Comparison of ENCODE assay signal across 23 mouse cellular contexts in the genomic region with DNA sequence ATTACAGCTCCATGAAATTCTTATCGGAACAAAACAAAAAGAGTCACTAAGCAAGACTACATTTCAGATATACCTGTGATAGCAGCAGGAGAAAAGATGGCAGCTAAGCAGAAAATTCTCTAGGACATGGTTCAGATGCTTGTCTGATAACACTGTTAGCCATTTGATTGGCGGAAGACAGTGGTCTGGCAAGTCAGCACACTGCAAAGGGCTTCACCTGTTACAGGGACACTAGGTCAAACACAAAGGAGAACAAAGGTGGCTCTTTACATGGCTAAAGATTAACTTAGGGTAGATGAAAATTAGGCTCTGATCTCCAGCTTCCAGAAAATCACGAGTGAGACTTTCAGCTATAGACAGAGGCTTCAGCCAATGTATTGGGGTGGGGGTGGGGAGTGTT. TPM values are rescaled to one million over a fixed set of nuclear protein-coding genes. Genes with fewer than 3 reads are reported as not detected.
DNase-seq lines count a peak whose midpoint lies in the region; ATAC-seq and TF ChIP-seq lines count a peak whose summit lies in the region.
"Had no signal": no experiment of that assay in that cellular context is flagged by ENCODE, and none has a peak within 500 bp of the region (broad histone marks: within the 10 kb centered on the region; RNA-seq: fewer than 3 reads in every experiment).

A gene (minus strand): TSS at position 170 of the 400 bp plus-strand sequence.

- DNase-seq in stomach, postnatal 0 days (ENCODE audit: low spot score), result no peak
- no peak for DNase-seq in kidney, postnatal 0 days (ENCODE audit: low spot score)
- peak; percentile 75 for DNase-seq in yolk sac, embryonic 10.5 days (ENCODE audit: low spot score)
- DNase-seq in B cell, adult 2 months, result no peak
- DNase-seq in neural tube, embryonic 10.5 days (ENCODE audit: extremely low spot score, low spot score), result no peak
- DNase-seq in cerebellum, adult 8-10 months, result no peak
- DNase-seq: adrenal gland, postnatal 25 days; cerebellum, adult 11 months; cerebellum, postnatal 25 days; embryo, embryonic 11 days; heart, postnatal 14 days; lung, adult 2 months; lung, postnatal 36 days; right cerebral cortex, adult 18-20 months; thymus, postnatal 4 days had no signal

- no peak within 1 kb of the TSS for H3K4me3 ChIP-seq in stomach, embryonic 15.5 days (replicated peaks)
- no peak within 1 kb of the TSS for H3K4me3 ChIP-seq in stomach, postnatal 0 days (ENCODE audit: low read depth, low read length)
- no peak within 1 kb of the TSS for H3K4me3 ChIP-seq in kidney, postnatal 0 days (replicated peaks; ENCODE audit: low read depth, low read length)
- H3K4me3 ChIP-seq in liver, embryonic 12.5 days, result peak within 1 kb of the TSS; percentile 11; the same call in 1 of the 2 replicates
- H3K4me3 ChIP-seq: heart, embryonic 12.5 days; hindbrain, embryonic 13.5 days; limb, embryonic 10.5 days had no signal

- TF ChIP-seq CTCF in stomach, postnatal 0 days (IDR thresholded peaks at IDR 0.05; ENCODE audit: low read depth), result no peak
- no peak for TF ChIP-seq CTCF in kidney, postnatal 0 days (IDR thresholded peaks at IDR 0.05; ENCODE audit: low read depth)

- ATAC-seq in stomach, embryonic 15.5 days (ENCODE audit: insufficient read depth, low FRiP score, low read depth), result peak; percentile 60; the same call in 1 of the 2 replicates
- no peak for ATAC-seq in stomach, postnatal 0 days (ENCODE audit: low FRiP score, low TSS enrichment)
- peak; percentile 66; the same call in 1 of the 2 replicates for ATAC-seq in kidney, postnatal 0 days (replicated peaks; ENCODE audit: low FRiP score, low read depth)
- peak; percentile 80 for ATAC-seq in liver, embryonic 12.5 days
- ATAC-seq: inflammation-experienced regulatory T-cells, adult 6 months; midbrain, embryonic 16.5 days; Patski had no signal

- no peaks in the 10 kb centered on the region for H3K9me3 ChIP-seq in stomach, embryonic 15.5 days
- H3K9me3 ChIP-seq in stomach, postnatal 0 days (ENCODE audit: control insufficient read depth, low read length), result no peaks in the 10 kb centered on the region
- no peaks in the 10 kb centered on the region for H3K9me3 ChIP-seq in kidney, postnatal 0 days (replicated peaks; ENCODE audit: low read length)
- H3K9me3 ChIP-seq in liver, embryonic 12.5 days (replicated peaks), result no peaks in the 10 kb centered on the region
- H3K9me3 ChIP-seq: heart, embryonic 12.5 days; hindbrain, embryonic 13.5 days; limb, embryonic 10.5 days had no signal

- H3K27me3 ChIP-seq in stomach, embryonic 15.5 days (replicated peaks), result no peaks in the 10 kb centered on the region
- no peaks in the 10 kb centered on the region for H3K27me3 ChIP-seq in stomach, postnatal 0 days (ENCODE audit: control insufficient read depth, insufficient read depth, low read length)
- no peaks in the 10 kb centered on the region for H3K27me3 ChIP-seq in kidney, postnatal 0 days (ENCODE audit: insufficient read depth, low read length)
- no peaks in the 10 kb centered on the region for H3K27me3 ChIP-seq in liver, embryonic 12.5 days (replicated peaks)
- H3K27me3 ChIP-seq: heart, embryonic 12.5 days; hindbrain, embryonic 13.5 days had no signal

- no peak for TF ChIP-seq EP300 in stomach, postnatal 0 days (optimal IDR thresholded peaks at IDR 0.05)

- H3K36me3 ChIP-seq in stomach, embryonic 15.5 days, result no peaks in the 10 kb centered on the region
- no peaks in the 10 kb centered on the region for H3K36me3 ChIP-seq in stomach, postnatal 0 days (ENCODE audit: control insufficient read depth, insufficient read depth, low read length)
- H3K36me3 ChIP-seq in kidney, postnatal 0 days (ENCODE audit: insufficient read depth, low read length), result no peaks in the 10 kb centered on the region
- H3K36me3 ChIP-seq in liver, embryonic 12.5 days, result no peaks in the 10 kb centered on the region
- H3K36me3 ChIP-seq: heart, embryonic 12.5 days; hindbrain, embryonic 13.5 days; limb, embryonic 10.5 days had no signal

- H3K4me1 ChIP-seq in stomach, embryonic 15.5 days, result no peaks in the 10 kb centered on the region
- H3K4me1 ChIP-seq in stomach, postnatal 0 days (replicated peaks; ENCODE audit: control insufficient read depth, insufficient read depth), result no peaks in the 10 kb centered on the region
- H3K4me1 ChIP-seq in kidney, postnatal 0 days (replicated peaks; ENCODE audit: insufficient read depth, low read length), result no peaks in the 10 kb centered on the region
- no peaks in the 10 kb centered on the region for H3K4me1 ChIP-seq in liver, embryonic 12.5 days
- H3K4me1 ChIP-seq: heart, embryonic 12.5 days; hindbrain, embryonic 13.5 days; limb, embryonic 10.5 days had no signal

- H3K27ac ChIP-seq in stomach, embryonic 15.5 days, result no peak within 1 kb of the TSS
- H3K27ac ChIP-seq in stomach, postnatal 0 days (replicated peaks), result no peak within 1 kb of the TSS
- H3K27ac ChIP-seq in kidney, postnatal 0 days, result no peak within 1 kb of the TSS
- 0 out of 2 replicates have a peak within 1 kb of the TSS, but pooled peaks have one; percentile 10 for H3K27ac ChIP-seq in liver, embryonic 12.5 days
- H3K27ac ChIP-seq: hindbrain, embryonic 13.5 days; limb, embryonic 10.5 days had no signal

- WGBS in stomach, embryonic 15.5 days, result 61% methylated on average over 3 of the region's 3 CpGs
- WGBS in stomach, postnatal 0 days, result 65% methylated on average over 3 of the region's 3 CpGs
- 59% methylated on average over 3 of the region's 3 CpGs for WGBS in kidney, postnatal 0 days
- WGBS in liver, embryonic 12.5 days (ENCODE audit: insufficient replicate concordance), result 52% methylated on average over 3 of the region's 3 CpGs

- H3K4me2 ChIP-seq in stomach, embryonic 15.5 days, result no peak within 1 kb of the TSS
- H3K4me2 ChIP-seq in stomach, postnatal 0 days (replicated peaks; ENCODE audit: low read depth), result no peak within 1 kb of the TSS
- H3K4me2 ChIP-seq in kidney, postnatal 0 days (ENCODE audit: low read length), result no peak within 1 kb of the TSS
- no peak within 1 kb of the TSS for H3K4me2 ChIP-seq in liver, embryonic 12.5 days
- H3K4me2 ChIP-seq: heart, embryonic 12.5 days; hindbrain, embryonic 13.5 days had no signal

- H3K9ac ChIP-seq in stomach, embryonic 15.5 days, result no peak within 1 kb of the TSS
- H3K9ac ChIP-seq in stomach, postnatal 0 days (ENCODE audit: low read length), result no peak within 1 kb of the TSS
- H3K9ac ChIP-seq in kidney, postnatal 0 days (ENCODE audit: low read depth, low read length), result no peak within 1 kb of the TSS
- no peak within 1 kb of the TSS for H3K9ac ChIP-seq in liver, embryonic 12.5 days
- H3K9ac ChIP-seq: heart, embryonic 12.5 days; hindbrain, embryonic 13.5 days had no signal

RNA-seq across cellular contexts. Expression of the gene that starts here (rescaled TPM):
- 4.5 and 5.6 TPM in 2 replicates for polyA plus RNA-seq in stomach, embryonic 15.5 days (2015; fragmentation: Nextera tagmentation; extraction: Ambion mirVana)
- 1.8 and 2.0 TPM in 2 replicates for polyA plus RNA-seq in stomach, postnatal 0 days (2015; fragmentation: Nextera tagmentation; extraction: Ambion mirVana)
- polyA plus RNA-seq in kidney, postnatal 0 days (2015; fragmentation: Nextera tagmentation; extraction: Ambion mirVana), result 5.5 and 6.3 TPM in 2 replicates
- 12.3 and 13.8 TPM in 2 replicates for polyA plus RNA-seq in liver, embryonic 12.5 days (2016; fragmentation: Nextera tagmentation; extraction: Ambion mirVana)
- polyA plus RNA-seq: inflammation-experienced regulatory T-cells, adult 6 months; Patski had no signal
